Mouse (Mus musculus) thymus, postnatal 10 days (tissue): ENCODE results near the gene Akap12.

Source experiments
- DNase-seq, 2 experiments: peaks; one replicate each; pipeline ENCODE4 v3.0.0; 2021; ENCODE audit warnings: low spot score in 2 of 2

Gene Akap12

DNA sequence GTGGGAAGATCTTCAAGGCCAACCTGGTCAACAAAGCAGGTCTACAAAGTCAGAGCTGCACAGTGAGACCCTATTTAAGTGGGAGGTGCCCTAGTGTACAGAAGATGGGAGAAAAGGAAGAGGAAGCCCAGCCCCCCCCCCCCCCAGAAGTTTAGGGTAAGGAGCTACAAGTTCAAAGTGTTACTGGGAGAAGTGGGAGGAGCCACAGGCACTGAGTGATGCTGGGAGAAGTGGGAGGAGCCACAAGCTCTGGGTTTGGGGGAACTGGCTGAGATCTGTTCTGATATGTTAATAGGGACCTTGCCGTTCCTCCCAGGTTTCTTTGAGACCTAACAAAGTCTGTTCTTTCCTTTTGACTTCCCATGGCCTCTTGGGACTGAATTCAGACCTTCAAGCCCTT lies 18.6 kb downstream of the Akap12 start:
- no peak for DNase-seq

DNA sequence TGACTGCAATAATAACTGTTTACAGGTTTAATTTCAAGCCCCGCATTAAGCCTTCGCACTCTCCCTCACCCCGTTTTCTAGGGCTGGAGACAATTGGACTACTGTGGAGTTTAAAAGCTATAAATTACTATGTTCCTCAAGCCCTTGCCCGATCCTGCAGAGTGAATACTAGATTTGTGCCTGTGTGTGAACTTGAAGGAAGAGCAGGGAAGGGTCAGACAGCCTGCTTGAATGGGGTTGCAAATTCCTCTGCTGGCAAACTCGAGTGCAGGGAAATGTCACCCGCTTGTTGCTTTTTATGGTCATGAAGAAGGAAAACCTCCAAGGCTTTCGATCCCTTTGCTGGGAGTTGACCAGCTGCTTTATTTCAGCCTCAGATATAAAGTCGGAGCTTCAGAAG lies 19.6 kb downstream of the Akap12 start:
- no peak for DNase-seq

DNA sequence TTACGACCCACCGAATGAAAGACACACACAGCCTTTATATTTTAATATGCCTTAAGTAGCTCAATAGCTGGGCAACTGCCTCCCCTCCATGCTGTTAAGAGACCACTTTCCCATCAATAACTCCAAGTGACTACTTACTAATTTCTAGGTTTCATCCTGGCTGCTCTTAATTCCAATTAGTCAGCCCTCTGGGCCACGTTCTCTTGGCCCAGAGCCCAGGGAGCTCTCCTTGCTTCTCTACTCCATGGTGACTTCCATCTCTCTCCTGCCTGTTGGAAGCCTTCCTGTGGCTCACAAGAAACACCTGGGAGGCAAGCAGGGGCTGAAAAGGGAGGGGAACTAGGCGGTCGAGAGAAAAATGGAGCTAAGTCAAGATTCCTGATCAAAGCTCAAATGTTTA lies 23.0 kb downstream of the Akap12 start:
- no peak for DNase-seq

DNA sequence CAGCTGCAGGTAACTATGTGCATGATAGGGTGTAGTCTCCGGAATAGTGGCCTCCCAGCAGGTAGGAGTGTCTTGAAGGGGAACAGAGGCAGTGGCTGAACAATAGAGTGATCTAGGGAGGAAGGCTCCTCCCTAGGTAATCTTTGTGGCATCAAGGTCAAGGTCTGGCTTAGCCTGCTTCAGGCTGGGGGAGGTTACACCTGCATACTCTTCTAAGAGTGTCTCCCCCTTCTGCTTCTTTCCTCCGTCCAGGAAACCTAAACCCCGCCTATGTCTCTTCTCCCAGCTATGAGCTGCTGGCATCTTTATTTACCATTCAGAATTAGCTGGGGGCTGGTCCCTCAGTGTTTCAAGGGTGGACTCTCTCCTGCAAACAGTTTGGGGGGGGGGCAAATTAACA lies 23.5 kb downstream of the Akap12 start:
- DNase-seq = no peak

DNA sequence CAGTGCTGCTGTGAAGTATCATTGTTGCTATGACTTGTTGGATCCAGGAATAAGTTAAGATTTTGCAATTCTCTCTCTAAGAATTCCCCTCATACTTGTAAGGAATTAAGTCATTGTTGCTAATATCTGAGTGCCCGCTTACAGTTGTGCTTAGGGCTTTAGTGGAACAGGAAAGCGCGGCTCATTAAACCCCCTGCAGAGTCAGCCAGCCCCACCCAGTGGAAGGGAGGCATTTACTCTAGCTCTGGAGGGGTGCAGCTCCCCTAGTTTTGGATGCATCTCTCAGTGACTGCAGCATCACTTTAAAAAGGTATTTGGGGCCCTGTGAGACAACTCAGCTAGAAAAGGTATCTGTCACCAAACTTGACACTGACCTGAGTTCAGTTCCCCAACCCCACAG lies 24.0 kb downstream of the Akap12 start:
- DNase-seq = no peak

DNA sequence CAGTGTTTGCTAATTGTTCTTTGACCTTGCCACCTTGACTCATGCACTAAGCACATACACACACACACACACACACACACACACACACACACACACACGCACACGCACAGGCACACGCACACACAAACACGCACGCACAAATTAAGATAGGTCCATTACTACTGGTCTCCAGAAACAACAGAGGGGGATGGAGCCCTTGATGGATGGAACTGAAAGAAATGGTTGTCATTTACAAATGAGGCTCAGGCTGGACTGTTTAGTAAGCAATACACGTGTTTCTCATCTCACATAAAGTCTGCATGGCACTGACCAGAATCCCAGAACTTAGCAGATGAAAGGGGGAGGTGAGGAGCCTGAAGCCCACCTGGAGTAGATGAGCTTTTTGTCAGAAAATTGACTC lies 24.4 kb downstream of the Akap12 start:
- no peak for DNase-seq

DNA sequence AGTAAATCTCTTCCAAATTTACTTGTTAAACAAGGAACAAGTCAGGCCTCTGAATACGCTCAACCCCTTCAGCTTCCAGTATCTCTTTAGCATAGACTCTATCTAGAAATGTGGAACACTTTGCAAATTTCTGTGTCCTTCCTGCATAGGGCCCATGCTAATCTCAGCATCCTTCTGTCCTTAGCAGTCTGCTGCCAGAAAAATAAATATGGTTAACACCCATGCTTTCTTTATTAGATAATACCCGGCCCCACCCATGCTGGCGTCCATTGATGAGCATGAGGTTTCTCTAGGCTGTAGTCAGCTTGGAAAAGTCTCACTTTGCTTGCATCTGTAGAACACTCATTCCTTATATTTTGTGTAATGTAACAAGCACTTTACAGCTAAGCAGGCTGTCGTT lies 27.2 kb downstream of the Akap12 start:
- no peak for DNase-seq

DNA sequence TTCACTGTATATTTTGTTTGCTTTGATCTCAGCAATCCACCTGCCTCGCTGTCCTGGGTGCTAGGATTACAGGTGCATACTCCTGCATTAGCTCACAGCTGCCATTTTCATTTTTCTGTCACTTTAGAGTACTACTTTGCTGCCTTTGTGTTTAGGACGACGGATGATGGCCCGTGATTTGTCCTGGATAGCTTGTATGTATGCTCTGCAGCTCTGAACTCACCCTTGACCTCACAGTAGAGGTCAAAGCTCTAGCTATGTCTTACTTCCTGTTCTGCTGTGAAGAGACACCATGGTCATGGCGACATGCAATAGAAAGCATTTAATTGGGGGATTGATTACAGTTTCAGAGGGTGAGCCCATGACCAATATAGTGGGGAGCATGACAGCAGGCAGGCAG lies 37.4 kb downstream of the Akap12 start:
- DNase-seq = no peak

DNA sequence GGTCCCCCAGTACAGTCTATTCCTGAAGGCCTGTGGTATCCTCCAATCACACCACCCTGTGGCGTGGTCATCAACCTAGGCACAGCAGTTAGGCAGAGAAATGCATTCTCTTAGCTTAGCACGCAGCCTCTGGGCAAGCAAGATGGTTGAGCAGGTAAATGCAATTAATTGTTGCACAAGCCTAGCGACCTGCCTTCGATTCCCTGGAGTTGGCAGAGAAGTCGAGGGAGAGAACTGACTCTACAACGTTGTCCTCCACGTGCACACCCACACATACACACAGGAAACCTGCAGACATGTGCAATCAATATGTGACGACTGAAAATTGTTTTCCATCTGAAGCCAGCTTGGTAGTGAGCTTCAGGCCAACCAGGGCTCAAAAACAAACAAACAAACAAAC lies 57.7 kb downstream of the Akap12 start:
- DNase-seq = no peak

DNA sequence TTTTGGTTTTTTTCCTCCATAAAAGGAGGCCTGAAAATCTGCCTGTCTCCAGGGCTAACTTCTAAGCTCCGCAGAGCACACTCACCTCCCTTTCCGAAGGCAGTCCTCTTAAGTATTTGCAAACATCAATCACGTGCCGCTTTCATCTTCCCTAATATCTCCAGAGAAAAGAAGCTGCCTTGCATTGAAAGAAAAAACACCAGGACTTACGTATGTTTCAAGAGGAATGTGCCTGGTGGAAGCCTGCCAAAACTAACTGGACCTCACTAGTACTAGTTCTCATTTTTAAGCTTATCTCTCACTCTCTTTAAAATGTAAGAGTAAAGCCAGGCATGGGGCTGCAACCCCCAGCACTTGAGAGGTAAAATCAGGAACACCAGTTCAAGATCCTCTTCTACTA lies 59.4 kb downstream of the Akap12 start:
- DNase-seq = no peak

DNA sequence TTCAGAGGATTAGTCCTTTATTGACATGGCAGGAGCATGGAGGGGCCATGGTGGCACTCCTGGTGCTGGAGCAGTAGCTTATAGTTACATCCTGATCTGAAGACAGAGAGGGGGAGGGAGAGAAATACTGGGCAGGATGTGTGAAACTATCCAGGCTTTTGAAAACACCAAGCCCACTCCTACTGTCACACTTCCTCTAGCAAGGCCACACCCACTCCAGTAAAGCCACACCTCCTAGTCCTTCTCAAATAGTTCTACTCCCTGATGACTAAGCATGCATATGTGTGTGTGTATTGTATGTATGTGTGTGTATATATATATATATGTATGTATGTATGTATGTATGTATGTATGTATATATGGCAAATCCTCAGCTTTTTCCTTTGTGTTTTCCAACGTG lies 61.5 kb downstream of the Akap12 start:
- no peak for DNase-seq

DNA sequence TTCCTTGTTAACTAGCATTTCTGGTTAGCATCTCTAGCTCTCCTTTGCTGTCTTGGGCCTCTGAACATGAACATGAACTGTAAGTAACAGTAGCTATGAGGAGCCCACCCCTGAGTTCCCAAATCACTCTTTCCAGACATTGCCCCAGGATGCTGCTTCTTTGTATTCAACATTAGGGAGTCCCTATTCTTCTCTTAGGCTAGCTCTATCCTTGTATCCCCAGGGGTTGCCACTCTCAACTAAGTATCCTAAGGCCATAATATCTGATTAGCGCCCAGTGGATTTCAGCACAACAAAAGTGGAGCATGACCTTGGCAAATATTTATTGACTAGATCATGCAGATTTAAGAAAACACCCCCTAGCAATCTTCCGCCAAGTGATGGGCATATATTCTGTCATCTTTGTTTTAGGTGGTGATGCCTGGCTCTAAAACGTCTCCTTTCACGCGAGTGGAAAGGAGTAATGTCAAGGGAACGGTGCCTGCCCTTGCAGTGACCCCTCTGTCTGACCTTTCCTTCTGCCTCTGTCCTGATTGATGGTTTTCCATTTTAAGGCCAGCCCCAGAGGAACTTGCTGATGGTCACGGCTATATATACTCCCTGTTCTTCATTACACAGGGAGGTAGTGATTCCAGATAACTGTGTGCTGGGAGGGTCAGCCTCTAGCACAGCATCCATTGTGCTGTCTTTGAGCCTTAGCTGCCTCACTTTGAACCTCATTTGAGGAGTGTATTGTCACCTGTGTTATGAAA lies 66.2 kb downstream of the Akap12 start:
- no peak for DNase-seq

DNA sequence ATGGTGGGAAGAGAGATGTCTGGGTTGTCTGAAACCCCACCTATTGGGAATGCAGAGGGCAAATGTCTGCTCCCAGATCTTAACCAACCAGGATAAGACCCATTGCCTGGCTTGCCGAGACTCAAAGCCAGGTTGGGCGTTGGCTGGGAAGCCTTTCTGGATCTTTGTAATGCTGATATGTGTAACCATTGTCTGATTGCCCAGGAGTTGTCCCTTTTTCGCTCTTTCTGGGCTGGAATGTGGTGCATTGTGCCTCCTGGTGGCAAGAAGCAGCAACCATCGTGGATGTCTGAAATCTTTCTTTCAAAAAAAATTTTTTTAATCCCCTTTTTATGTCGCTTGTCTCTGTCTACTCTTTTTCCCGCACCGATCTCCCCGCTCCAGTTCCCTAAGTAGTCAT lies 67.1 kb downstream of the Akap12 start:
- DNase-seq = peak in 1 of 2 experiments; percentile 37

DNA sequence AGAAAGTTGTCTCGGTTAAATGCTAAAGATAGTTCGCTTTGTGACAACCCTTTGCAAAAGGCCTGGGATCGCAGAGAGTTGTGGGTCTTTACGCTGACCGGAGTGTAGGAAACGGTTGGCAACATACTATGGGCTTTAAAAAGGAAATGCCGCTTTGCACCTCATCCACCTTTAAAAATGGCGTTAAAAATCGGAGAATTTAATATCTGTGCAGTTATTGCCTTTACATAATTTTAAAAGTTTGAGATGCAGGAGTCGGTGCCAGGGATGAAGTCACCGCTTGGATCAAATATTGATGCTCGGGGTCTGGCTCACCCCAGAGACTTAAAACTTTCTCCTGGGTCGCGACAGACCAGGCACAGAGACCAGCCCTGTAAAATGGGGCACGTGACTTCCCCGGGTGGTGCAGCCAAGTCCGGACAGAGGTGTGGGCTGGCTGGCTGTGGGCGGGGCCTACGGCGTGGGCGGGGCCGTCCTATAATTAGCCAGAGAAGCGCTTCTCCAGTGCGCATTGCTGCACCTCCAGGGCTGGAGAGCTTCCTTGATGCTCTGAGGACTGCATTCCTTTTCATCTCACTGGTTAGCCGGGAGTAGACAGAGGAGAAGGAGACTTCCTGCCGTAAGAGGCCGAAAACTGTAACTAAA lies 68.0 kb downstream of the Akap12 start:
- DNase-seq = peak in 1 of 2 experiments; percentile 42

DNA sequence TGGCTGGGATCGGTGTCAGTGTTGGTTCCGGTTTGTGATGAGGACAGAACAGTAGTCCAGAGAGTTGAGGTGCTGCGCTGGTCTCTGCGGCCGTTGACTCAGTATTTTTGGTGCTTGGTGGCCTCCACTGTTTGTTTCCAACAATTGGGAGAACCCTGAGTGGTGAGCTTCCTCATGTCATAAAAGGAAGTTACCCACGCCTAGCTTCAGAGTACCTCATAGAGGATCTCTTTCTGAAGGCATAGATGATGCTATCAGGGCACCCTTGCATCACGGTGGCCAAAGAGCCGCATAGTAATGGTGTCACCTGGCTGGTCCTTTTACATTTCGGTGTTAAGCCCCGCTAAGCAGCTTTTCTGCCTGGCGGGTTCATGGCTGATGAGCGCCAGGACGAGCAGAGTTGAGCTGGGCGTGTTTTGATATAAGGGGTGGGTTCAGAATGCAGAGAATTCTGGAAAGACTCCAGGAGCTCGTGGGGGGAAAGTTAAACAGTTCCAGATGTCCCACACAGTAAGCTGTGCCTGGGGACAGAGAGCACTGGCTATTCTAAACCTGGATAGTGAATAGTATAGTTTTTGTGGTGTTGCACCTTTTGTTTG lies 72.8 kb downstream of the Akap12 start:
- no peak for DNase-seq

DNA sequence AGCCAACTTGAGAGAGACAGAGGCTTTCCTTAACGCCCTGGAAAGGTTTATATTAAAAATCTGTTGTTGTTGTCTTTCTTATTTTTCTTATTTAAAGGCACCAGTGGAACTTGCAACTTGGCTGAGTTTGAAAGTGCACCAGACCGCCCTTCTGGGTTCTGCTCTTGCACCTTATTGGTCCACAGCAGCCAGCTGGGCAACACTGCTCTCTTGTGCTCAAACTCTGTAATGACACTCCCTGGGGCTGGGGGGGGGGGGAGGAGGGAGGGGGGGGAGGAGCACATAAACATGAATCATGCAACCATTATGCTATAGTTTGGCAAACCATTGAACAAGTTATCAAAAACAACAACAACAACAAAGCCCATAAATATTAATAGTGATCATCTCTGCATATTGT lies 75.2 kb downstream of the Akap12 start:
- peak; percentile 27 to 56 for DNase-seq

DNA sequence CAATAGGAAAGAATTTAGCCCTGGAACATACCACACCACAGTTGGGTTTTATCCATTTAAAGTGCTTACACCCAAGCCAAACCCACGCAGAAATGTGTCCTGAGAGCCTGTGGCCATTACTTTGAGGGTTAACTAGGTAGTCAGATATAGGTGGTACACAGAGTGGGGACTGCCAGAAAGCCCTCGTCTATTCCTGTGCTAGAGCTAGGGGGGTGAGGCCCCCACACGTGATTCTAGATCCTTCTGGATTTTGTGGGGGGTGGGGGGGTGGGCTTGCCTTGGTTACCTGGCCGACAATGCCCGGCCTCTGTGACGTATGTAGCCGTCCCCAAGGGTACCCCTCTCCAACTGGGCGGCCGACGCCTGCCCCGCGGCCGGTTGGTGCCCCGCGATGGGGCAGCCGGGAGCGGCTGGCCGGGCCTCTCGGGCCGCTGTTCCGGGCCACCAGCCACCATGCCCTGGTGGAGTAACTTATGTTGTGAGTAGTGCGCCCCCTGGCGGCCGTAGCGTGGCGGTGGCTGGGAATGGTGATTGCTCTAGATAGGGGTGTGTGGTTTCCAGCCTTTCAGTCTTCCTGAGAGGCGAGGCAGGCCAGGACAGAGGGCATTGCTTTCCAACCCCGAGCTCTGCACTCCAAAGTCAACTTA lies 80.4 kb downstream of the Akap12 start:
- DNase-seq = peak; percentile 75 to 86

DNA sequence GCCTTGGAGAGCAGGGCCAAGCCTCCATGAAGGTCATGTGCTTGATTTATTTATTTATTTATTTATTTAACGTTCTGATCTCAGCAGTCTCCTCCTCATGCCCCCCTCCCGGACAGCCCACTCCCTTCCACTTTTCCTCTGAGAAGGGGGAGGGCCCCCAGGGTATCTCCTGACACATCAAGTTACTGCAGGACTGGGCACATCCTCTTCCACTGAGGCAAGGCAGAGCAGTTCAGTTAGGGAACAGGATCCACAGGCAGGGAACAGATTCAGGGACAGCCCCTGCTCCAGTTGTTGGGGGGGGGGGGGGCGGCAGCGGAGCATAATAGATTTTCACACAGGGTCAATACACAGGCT lies 80.9 kb downstream of the Akap12 start:
- DNase-seq = no peak

DNA sequence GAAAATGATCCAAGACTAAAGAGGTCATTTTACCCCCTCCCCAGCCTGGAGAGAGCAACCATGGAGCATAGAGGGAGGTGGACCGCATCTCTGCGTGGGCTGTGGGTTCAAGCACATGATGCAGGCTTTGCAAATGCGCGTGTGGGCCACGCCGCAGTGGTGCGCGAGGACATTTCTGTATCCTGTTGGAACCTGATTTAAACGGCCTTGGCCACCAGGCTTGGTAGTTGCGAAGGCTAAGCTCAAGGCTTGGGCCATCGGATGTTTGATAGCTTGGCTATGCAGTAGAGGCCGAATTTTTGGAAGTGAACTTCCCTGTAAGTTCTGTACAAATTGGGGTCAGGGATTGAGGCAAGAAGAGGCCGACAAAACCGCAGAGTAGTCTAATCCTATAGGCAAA lies 81.4 kb downstream of the Akap12 start:
- DNase-seq = no peak

DNA sequence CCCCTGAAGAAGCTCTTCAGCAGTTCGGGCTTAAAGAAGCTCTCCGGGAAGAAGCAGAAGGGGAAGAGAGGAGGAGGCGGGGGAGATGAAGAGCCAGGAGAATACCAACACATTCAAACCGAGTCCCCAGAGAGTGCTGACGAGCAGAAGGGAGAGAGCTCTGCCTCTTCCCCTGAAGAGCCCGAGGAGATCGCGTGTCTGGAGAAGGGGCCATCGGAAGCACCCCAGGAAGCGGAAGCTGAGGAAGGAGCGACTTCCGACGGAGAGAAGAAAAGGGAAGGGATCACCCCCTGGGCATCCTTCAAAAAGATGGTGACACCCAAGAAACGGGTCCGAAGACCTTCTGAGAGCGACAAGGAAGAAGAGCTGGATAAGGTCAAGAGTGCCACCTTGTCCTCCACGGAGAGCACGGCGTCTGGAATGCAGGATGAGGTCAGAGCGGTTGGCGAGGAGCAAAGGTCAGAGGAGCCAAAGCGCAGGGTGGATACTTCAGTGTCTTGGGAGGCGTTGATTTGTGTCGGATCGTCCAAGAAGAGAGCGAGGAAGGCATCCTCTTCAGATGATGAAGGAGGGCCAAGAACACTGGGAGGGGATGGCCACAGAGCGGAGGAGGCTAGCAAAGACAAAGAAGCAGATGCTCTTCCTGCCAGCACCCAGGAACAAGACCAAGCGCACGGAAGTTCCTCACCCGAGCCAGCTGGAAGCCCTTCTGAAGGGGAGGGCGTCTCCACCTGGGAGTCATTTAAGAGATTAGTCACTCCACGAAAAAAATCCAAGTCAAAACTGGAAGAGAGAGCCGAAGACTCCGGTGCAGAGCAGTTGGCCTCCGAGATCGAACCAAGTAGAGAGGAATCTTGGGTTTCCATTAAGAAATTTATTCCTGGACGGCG lies 88.4 kb downstream of the Akap12 start:
- no peak for DNase-seq

DNA sequence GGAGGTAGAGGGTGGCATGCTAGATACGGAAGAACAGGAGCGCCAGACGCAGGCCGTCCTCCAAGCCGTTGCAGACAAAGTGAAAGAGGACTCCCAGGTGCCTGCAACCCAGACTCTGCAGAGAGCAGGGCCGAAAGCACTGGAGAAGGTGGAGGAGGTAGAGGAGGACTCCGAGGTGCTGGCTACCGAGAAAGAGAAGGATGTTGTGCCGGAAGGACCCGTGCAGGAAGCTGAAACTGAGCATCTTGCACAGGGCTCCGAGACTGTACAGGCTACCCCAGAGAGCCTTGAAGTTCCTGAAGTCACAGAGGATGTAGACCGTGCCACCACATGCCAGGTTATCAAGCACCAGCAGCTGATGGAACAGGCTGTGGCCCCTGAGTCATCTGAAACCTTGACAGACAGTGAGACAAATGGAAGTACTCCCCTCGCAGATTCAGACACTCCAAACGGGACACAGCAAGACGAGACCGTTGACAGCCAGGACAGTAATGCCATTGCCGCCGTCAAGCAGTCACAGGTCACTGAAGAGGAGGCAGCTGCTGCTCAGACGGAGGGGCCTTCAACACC lies 89.8 kb downstream of the Akap12 start:
- peak in 1 of 2 experiments; percentile 33 for DNase-seq
